Mouse (Mus musculus) hindbrain, embryonic 11.5 days (tissue): ENCODE measurements around the gene Gm3402. TPM values are rescaled to one million over a fixed set of nuclear protein-coding genes. Genes with fewer than 3 reads are reported as not detected.
"Not testable (repeated sequence)": the region's sequence is repeated elsewhere in the genome, so short reads cannot be mapped to it uniquely, and the experiment has no call there.

ENCODE experiments used
- ATAC-seq: fragments of 200-750 bp; cut with Nextera tagmentation; 2 replicates; pipeline ENCODE4 v1.8.0; 2017; ENCODE audit warnings: mild to moderate bottlenecking, moderate TSS enrichment, moderate library complexity; ENCODE audit not compliant: low FRiP score
- DNase-seq: peaks from one replicate; pipeline ENCODE4 v3.0.0-alpha.2; 2015; ENCODE audit warnings: low spot score
- H3K27ac ChIP-seq: fragments of 300-500 bp; sonication (generic); 2 replicates; pipeline ENCODE4 v1.5.1; 2014; ENCODE audit warnings: mild to moderate bottlenecking, low read depth, low read length
- H3K27me3 ChIP-seq: fragments of 300-500 bp; sonication (generic); 2 replicates; pipeline ENCODE4 v1.6.1; 2014; ENCODE audit warnings: mild to moderate bottlenecking, low read length, moderate library complexity, mixed read lengths; ENCODE audit not compliant: control insufficient read depth, insufficient read depth
- H3K36me3 ChIP-seq: fragments of 300-500 bp; sonication (generic); 2 replicates; pipeline ENCODE4 v1.6.1; 2014; ENCODE audit warnings: mild to moderate bottlenecking, low read length, moderate library complexity, mixed read lengths; ENCODE audit not compliant: control insufficient read depth, insufficient read depth
- H3K4me1 ChIP-seq: fragments of 300-500 bp; sonication (generic); replicated peaks from 2 replicates; pipeline ENCODE4 v1.6.1; 2014; ENCODE audit warnings: low read length, mixed read lengths; ENCODE audit not compliant: control insufficient read depth, insufficient read depth
- H3K4me2 ChIP-seq: fragments of 300-500 bp; sonication (generic); replicated peaks from 2 replicates; pipeline ENCODE4 v1.6.1; 2014; ENCODE audit warnings: mild to moderate bottlenecking, low read depth, low read length
- H3K4me3 ChIP-seq: fragments of 300-500 bp; sonication (generic); 2 replicates; pipeline ENCODE4 v1.5.1; 2014; ENCODE audit warnings: low read depth, low read length
- H3K9ac ChIP-seq: fragments of 300-500 bp; sonication (generic); 2 replicates; pipeline ENCODE4 v1.6.1; 2014; ENCODE audit warnings: low read depth, low read length
- H3K9me3 ChIP-seq: fragments of 300-500 bp; sonication (generic); 2 replicates; pipeline ENCODE4 v1.6.1; 2016; ENCODE audit warnings: low read length; ENCODE audit not compliant: control insufficient read depth
- WGBS: fragments of 180-500 bp; shearing (Covaris S2); extraction: QIAGEN DNeasy Blood & Tissue Kit; methylation state at CpG from one replicate; pipeline ENCODE4 v1.1.7; 2014; 5-methylcytosine and 5-hydroxymethylcytosine counted together
- polyA plus RNA-seq: library from polyadenylated mRNA; unstranded; fragments of >200 nt; fragmentation: Nextera tagmentation; extraction: Ambion mirVana; gene quantifications from 2 replicates; pipeline ENCODE4 v1.2.1, GENCODE M21; 2014

Gm3402 gene
- polyA plus RNA-seq, 1 experiment from 2014 or later, result not detected

- H3K4me2 ChIP-seq, result not testable (repeated sequence)
Observed at GRCm38 (mm10) chr5:146491063-146491462, 22.9 kb upstream of the Gm3402 start, which contains the start of gene Gm6370. TSS of gene Gm6370 (plus strand) at chr5:146491363.

GRCm38 (mm10) chr5:146502099-146502498, 11.8 kb upstream of the Gm3402 start, which contains the start of gene 4930449I24Rik:
TSS of gene 4930449I24Rik (plus strand) at chr5:146502399.
- not testable (repeated sequence) for H3K4me2 ChIP-seq, H3K27me3 ChIP-seq, H3K36me3 ChIP-seq, H3K27ac ChIP-seq, H3K4me3 ChIP-seq, H3K9me3 ChIP-seq, DNase-seq, H3K4me1 ChIP-seq, ATAC-seq, H3K9ac ChIP-seq
- no CpG with 5 or more reads among the region's 5 CpGs for WGBS

More at GRCm38 (mm10) chr5:146491063-146491462, 22.9 kb upstream of the Gm3402 start, which contains the start of gene Gm6370:
- not testable (repeated sequence) for H3K9me3 ChIP-seq, ATAC-seq, H3K4me1 ChIP-seq, H3K9ac ChIP-seq, H3K36me3 ChIP-seq, H3K27me3 ChIP-seq, DNase-seq, H3K27ac ChIP-seq, H3K4me3 ChIP-seq
- WGBS, result no CpG with 5 or more reads among the region's 5 CpGs

- WGBS, result no CpG with 5 or more reads among the region's 3 CpGs
- DNase-seq, H3K9me3 ChIP-seq, H3K36me3 ChIP-seq, ATAC-seq, H3K27ac ChIP-seq, H3K27me3 ChIP-seq, H3K9ac ChIP-seq, H3K4me2 ChIP-seq, H3K4me3 ChIP-seq, H3K4me1 ChIP-seq: not testable (repeated sequence)
Observed at GRCm38 (mm10) chr5:146525501-146525900, 11.6 kb downstream of the Gm3402 start, which contains the start of gene Gm3404. TSS of gene Gm3404 (plus strand) at chr5:146525801.

GRCm38 (mm10) chr5:146537347-146537746, 23.4 kb downstream of the Gm3402 start, which contains the start of gene Gm3409:
TSS of gene Gm3409 (plus strand) at chr5:146537647.
- WGBS, result 100% methylated on average over 2 of the region's 3 CpGs
- not testable (repeated sequence) for H3K4me3 ChIP-seq, H3K27me3 ChIP-seq, H3K4me1 ChIP-seq, H3K27ac ChIP-seq, H3K4me2 ChIP-seq, H3K36me3 ChIP-seq, H3K9me3 ChIP-seq, ATAC-seq, DNase-seq, H3K9ac ChIP-seq

GRCm38 (mm10) chr5:146555836-146556235, 41.9 kb downstream of the Gm3402 start, which contains the start of gene Gm3415:
TSS of gene Gm3415 (plus strand) at chr5:146556136.
- not testable (repeated sequence) for H3K9ac ChIP-seq, H3K27ac ChIP-seq, H3K4me2 ChIP-seq, H3K4me1 ChIP-seq, ATAC-seq, DNase-seq, H3K27me3 ChIP-seq, H3K9me3 ChIP-seq, H3K4me3 ChIP-seq, H3K36me3 ChIP-seq
- no CpG with 5 or more reads among the region's 3 CpGs for WGBS

GRCm38 (mm10) chr5:146564259-146564658, 50.3 kb downstream of the Gm3402 start:
- Histone ChIP-seq H3K4me1 (no peaks in the 10 kb centered on the region), H3K9ac (no peak overlapping the region), H3K4me3 (no peak overlapping the region), H3K36me3 (no peaks in the 10 kb centered on the region), H3K27me3 (no peaks in the 10 kb centered on the region), H3K4me2 (no peak overlapping the region), H3K9me3 (no peaks in the 10 kb centered on the region), H3K27ac (no peak overlapping the region)
- ATAC-seq (no peak), DNase-seq (no peak)
- WGBS, result 79% methylated on average over 1 of the region's 1 CpGs

Other genes with a start within 250 kb of the Gm3402 start
- gene Wasf3, start 129.1 kb upstream of the Gm3402 start, polyA plus RNA-seq, result 7.1 TPM in 2 replicates
- gene Gm6408, start 32.2 kb upstream of the Gm3402 start, polyA plus RNA-seq, result not detected in 2 replicates
- not detected in 2 replicates for gene Gm6370, start 22.8 kb upstream of the Gm3402 start, polyA plus RNA-seq
- gene 4930449I24Rik, start 11.7 kb upstream of the Gm3402 start, polyA plus RNA-seq, result not detected in 2 replicates
- gene Gm3404, start 11.7 kb downstream of the Gm3402 start, polyA plus RNA-seq, result not detected in 2 replicates
- not detected in 2 replicates for gene Gm3409, start 23.5 kb downstream of the Gm3402 start, polyA plus RNA-seq
- not detected in 2 replicates for gene Gm3415, start 42.0 kb downstream of the Gm3402 start, polyA plus RNA-seq
- gene Gpr12, start 71.1 kb downstream of the Gm3402 start, polyA plus RNA-seq, result 0.14 and 0.38 TPM in 2 replicates